Mouse (Mus musculus) midbrain, embryonic 11.5 days (tissue): Measurements from ENCODE around the gene Pnpla2. TPM values are rescaled to one million over a fixed set of nuclear protein-coding genes. Genes with fewer than 3 reads are reported as not detected.

Experiments
- ATAC-seq: fragments of 200-750 bp; cut with Nextera tagmentation; 2 replicates; pipeline ENCODE4 v1.8.0; 2017; ENCODE audit warnings: moderate TSS enrichment, moderate library complexity; ENCODE audit not compliant: low FRiP score
- DNase-seq: peaks from one replicate; pipeline ENCODE4 v3.0.0; 2015; ENCODE audit warnings: low spot score; ENCODE audit errors: missing footprints
- H3K27ac ChIP-seq: fragments of 300-500 bp; sonication (generic); 2 replicates; pipeline ENCODE4 v1.5.1; 2014; ENCODE audit warnings: low read depth, low read length
- H3K27me3 ChIP-seq: fragments of 300-500 bp; sonication (generic); 2 replicates; pipeline ENCODE4 v1.6.1; 2014; ENCODE audit warnings: mild to moderate bottlenecking, low read length, moderate library complexity, mixed read lengths; ENCODE audit not compliant: control insufficient read depth, insufficient read depth
- H3K36me3 ChIP-seq: fragments of 300-500 bp; sonication (generic); 2 replicates; pipeline ENCODE4 v1.6.1; 2014; ENCODE audit warnings: mild to moderate bottlenecking, low read length, moderate library complexity, mixed read lengths; ENCODE audit not compliant: control insufficient read depth, insufficient read depth
- H3K4me1 ChIP-seq: fragments of 300-500 bp; sonication (generic); 2 replicates; pipeline ENCODE4 v1.6.1; 2014; ENCODE audit warnings: low read length; ENCODE audit not compliant: control insufficient read depth, insufficient read depth
- H3K4me2 ChIP-seq: fragments of 300-500 bp; sonication (generic); 2 replicates; pipeline ENCODE4 v1.6.1; 2014; ENCODE audit warnings: mild to moderate bottlenecking, moderate library complexity
- H3K4me3 ChIP-seq: fragments of 300-500 bp; sonication (generic); 2 replicates; pipeline ENCODE4 v1.5.1; 2014; ENCODE audit warnings: low read depth, low read length
- H3K9ac ChIP-seq: fragments of 300-500 bp; sonication (generic); 2 replicates; pipeline ENCODE4 v1.6.1; 2014; ENCODE audit warnings: low read length
- H3K9me3 ChIP-seq: fragments of 300-500 bp; sonication (generic); 2 replicates; pipeline ENCODE4 v1.6.1; 2016; ENCODE audit warnings: low read length; ENCODE audit not compliant: control insufficient read depth
- WGBS: fragments of 180-500 bp; shearing (Covaris S2); extraction: QIAGEN DNeasy Blood & Tissue Kit; methylation state at CpG from one replicate; pipeline ENCODE4 v1.1.7; 2014; 5-methylcytosine and 5-hydroxymethylcytosine counted together
- polyA plus RNA-seq: library from polyadenylated mRNA; unstranded; fragments of >200 nt; fragmentation: Nextera tagmentation; extraction: Ambion mirVana; gene quantifications from 2 replicates; pipeline ENCODE4 v1.2.1, GENCODE M21; 2014

Gene Pnpla2
- polyA plus RNA-seq, 1 experiment from 2014 or later = 12.7 TPM

- Histone ChIP-seq H3K9me3 (no peaks in the 10 kb centered on the region), H3K4me1 (peaks cover 25% of the 10 kb centered on the region), H3K9ac (peak within 1 kb of the TSS; percentile 81), H3K27me3 (peaks cover 46% of the 10 kb centered on the region), H3K4me2 (peak within 1 kb of the TSS; percentile 72), H3K36me3 (peaks cover 5% of the 10 kb centered on the region; the same call in 1 of the 2 replicates), H3K27ac (peak within 1 kb of the TSS; percentile 66), H3K4me3 (peak within 1 kb of the TSS; percentile 68)
- WGBS = under 1% methylated on average over 52 of the region's 52 CpGs
- ATAC-seq = peak; percentile 77
- DNase-seq = peak; percentile 98
Measured at GRCm38 (mm10) chr7:141467230-141468030, 12.4 kb downstream of the Pnpla2 start, which contains the start of gene Cd151. TSS of gene Cd151 (plus strand) at chr7:141467392.

GRCm38 (mm10) chr7:141468164-141468521 is 13.1 kb downstream of the Pnpla2 start:
- Histone ChIP-seq H3K27me3 (peaks cover 39% of the 10 kb centered on the region), H3K4me2 (peak overlapping the region; percentile 72), H3K4me1 (peaks cover 25% of the 10 kb centered on the region), H3K9me3 (no peaks in the 10 kb centered on the region), H3K4me3 (peak overlapping the region; percentile 68), H3K36me3 (peaks cover 8% of the 10 kb centered on the region; the same call in 1 of the 2 replicates), H3K9ac (peak overlapping the region; percentile 81), H3K27ac (peak overlapping the region; percentile 66)
- peak; percentile 90 for DNase-seq
- 28% methylated on average over 5 of the region's 5 CpGs for WGBS
- 0 out of 2 replicates have a peak, but pooled peaks have one; percentile 8 for ATAC-seq

GRCm38 (mm10) chr7:141468522-141469211 is 13.7 kb downstream of the Pnpla2 start:
- peak overlapping the region; percentile 66 for H3K27ac ChIP-seq
- peak overlapping the region; percentile 72 for H3K4me2 ChIP-seq
- H3K9ac ChIP-seq = peak overlapping the region; percentile 81
- peak overlapping the region; percentile 68 for H3K4me3 ChIP-seq
- H3K9me3 ChIP-seq = no peaks in the 10 kb centered on the region
- peak; percentile 81 for ATAC-seq
- peaks cover 8% of the 10 kb centered on the region; the same call in 1 of the 2 replicates for H3K36me3 ChIP-seq
- peak; percentile 90 for DNase-seq
- peaks cover 34% of the 10 kb centered on the region for H3K27me3 ChIP-seq
- H3K4me1 ChIP-seq = peaks cover 27% of the 10 kb centered on the region
- 28% methylated on average over 8 of the region's 8 CpGs for WGBS

DNA sequence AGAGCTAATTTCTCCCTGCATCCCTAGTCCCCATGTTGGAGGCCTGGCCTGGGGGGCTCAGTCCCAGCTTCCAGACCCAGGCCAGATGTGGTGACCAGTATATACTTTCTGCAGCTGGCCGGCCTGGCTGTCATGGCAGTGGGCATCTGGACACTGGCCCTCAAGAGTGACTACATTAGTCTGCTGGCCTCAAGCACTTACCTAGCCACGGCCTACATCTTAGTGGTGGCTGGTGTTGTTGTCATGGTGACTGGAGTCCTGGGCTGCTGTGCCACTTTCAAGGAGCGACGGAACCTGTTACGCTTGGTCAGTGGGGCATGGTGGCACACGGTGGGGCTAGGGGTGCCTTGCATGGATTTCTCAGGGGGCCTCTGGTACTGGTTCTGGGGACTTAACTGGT is 14.4 kb downstream of the Pnpla2 start:
- ATAC-seq = no peak
- H3K4me3 ChIP-seq = peak overlapping the region; percentile 7
- H3K27ac ChIP-seq = no peak overlapping the region
- no peaks in the 10 kb centered on the region for H3K9me3 ChIP-seq
- H3K4me1 ChIP-seq = peaks cover 34% of the 10 kb centered on the region
- peak overlapping the region; percentile 72 for H3K4me2 ChIP-seq
- 53% methylated on average over 6 of the region's 6 CpGs for WGBS
- H3K36me3 ChIP-seq = peaks cover 8% of the 10 kb centered on the region; the same call in 1 of the 2 replicates
- peaks cover 27% of the 10 kb centered on the region for H3K27me3 ChIP-seq
- H3K9ac ChIP-seq = peak overlapping the region; percentile 81; the same call in 1 of the 2 replicates
- DNase-seq = peak; percentile 76

DNA sequence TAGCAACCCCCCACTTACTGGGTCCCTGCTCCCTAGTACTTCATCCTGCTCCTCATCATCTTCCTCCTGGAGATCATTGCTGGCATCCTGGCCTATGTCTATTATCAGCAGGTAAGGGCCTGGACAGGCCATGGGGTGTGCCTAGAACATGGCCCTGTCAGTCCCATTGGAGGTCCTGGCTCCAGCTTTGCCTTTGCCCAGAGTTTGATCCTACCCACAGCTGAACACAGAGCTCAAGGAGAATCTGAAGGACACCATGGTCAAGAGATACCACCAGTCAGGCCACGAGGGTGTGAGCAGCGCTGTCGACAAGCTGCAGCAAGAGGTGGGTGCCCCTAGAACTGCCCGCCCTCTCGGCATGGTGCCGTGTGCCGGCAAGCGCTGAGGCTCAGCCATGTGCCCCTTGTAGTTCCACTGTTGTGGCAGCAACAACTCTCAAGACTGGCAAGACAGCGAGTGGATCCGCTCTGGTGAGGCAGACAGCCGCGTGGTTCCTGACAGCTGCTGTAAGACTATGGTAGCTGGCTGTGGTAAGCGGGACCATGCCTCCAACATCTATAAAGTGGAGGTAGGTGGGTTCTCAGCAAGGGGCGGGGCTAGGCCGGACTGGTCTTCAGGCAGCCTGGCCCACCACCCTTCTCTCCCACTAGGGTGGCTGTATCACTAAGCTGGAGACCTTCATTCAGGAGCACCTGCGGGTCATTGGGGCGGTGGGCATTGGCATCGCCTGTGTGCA is 15.1 kb downstream of the Pnpla2 start:
- Histone ChIP-seq H3K9ac (0 out of 2 replicates have a peak overlapping the region, but pooled peaks have one; percentile 12), H3K9me3 (no peaks in the 10 kb centered on the region), H3K27me3 (peaks cover 20% of the 10 kb centered on the region), H3K4me2 (peak overlapping the region; percentile 72), H3K4me1 (peaks cover 32% of the 10 kb centered on the region), H3K36me3 (peaks cover 8% of the 10 kb centered on the region; the same call in 1 of the 2 replicates), H3K4me3 (0 out of 2 replicates have a peak overlapping the region, but pooled peaks have one; percentile 7), H3K27ac (no peak overlapping the region)
- DNase-seq = no peak
- 92% methylated on average over 18 of the region's 18 CpGs for WGBS
- ATAC-seq = no peak

- ATAC-seq (no peak), DNase-seq (peak; percentile 49)
- no peak overlapping the region for H3K4me2 ChIP-seq
- no peak overlapping the region for H3K9ac ChIP-seq
- no peak overlapping the region for H3K27ac ChIP-seq
- peaks cover 15% of the 10 kb centered on the region for H3K27me3 ChIP-seq
- 91% methylated on average over 10 of the region's 10 CpGs for WGBS
- H3K4me3 ChIP-seq = no peak overlapping the region
- peaks cover 8% of the 10 kb centered on the region; the same call in 1 of the 2 replicates for H3K36me3 ChIP-seq
- H3K4me1 ChIP-seq = peaks cover 32% of the 10 kb centered on the region
- no peaks in the 10 kb centered on the region for H3K9me3 ChIP-seq
Measured at GRCm38 (mm10) chr7:141470637-141470944, 15.6 kb downstream of the Pnpla2 start.

DNA sequence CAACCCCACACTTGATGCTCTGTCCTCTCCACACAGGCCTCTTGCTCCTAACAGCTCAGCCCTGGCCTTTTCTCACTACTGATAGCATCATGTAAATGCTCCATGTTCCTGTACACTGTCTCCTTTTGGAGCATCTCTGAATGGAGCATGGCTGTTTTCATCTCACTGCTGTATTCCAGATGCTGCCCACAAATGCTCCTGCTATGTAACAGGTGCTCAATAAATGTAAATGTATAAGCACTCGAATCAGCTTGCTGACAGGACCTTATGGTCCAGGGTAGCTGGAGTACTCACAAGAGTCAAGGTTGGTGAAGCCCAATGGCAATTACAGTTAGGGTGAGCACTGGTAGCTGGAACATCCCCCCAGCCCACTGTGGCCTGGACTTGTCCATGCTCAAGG is 16.2 kb downstream of the Pnpla2 start:
- Histone ChIP-seq H3K27ac (no peak overlapping the region), H3K36me3 (peaks cover 8% of the 10 kb centered on the region; the same call in 1 of the 2 replicates), H3K4me2 (no peak overlapping the region), H3K9ac (no peak overlapping the region), H3K27me3 (peaks cover 11% of the 10 kb centered on the region), H3K9me3 (no peaks in the 10 kb centered on the region), H3K4me1 (peaks cover 32% of the 10 kb centered on the region), H3K4me3 (no peak overlapping the region)
- 84% methylated on average over 1 of the region's 1 CpGs for WGBS
- ATAC-seq = no peak
- DNase-seq = peak; percentile 51

DNA sequence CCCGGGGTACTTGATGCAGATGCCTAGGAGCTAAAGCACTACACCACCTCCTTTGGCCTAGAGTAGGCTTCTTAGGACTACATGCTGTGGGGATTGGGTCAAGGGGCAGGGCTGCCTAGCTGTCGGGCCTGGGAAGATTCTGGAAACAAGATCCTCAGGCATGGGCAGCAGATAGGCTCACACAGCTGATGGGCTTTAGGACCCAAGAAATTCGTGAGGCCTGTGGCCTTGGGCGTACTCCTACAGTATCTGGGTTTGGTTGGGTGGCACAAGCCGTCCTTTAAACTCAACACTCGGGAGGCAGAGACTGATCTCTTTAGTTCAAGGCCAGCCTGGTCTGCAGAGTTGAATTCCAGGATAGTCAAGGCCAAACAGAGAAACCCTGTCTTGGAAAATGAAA is 17.2 kb downstream of the Pnpla2 start:
- Histone ChIP-seq H3K4me3 (no peak overlapping the region), H3K27me3 (peaks cover 4% of the 10 kb centered on the region), H3K9me3 (no peaks in the 10 kb centered on the region), H3K36me3 (peaks cover 8% of the 10 kb centered on the region; the same call in 1 of the 2 replicates), H3K9ac (no peak overlapping the region), H3K27ac (no peak overlapping the region), H3K4me2 (no peak overlapping the region), H3K4me1 (peaks cover 34% of the 10 kb centered on the region)
- DNase-seq (peak; percentile 37), ATAC-seq (no peak)
- WGBS = 81% methylated on average over 6 of the region's 6 CpGs
